Mouse (Mus musculus) C2C12 (cell line): ENCODE measurements around the gene Zbtb32.

Experiments
- CTCF ChIP-seq: IDR thresholded peaks from one replicate; pipeline ENCODE4 v1.5.1; 2011; ENCODE audit not compliant: control insufficient read depth, insufficient read depth, insufficient read length
- MAX ChIP-seq: IDR thresholded peaks from one replicate; pipeline ENCODE4 v1.6.1; 2011; ENCODE audit warnings: mild to moderate bottlenecking, control low read depth

- no peak for TF ChIP-seq CTCF
- no peak for TF ChIP-seq MAX
These were observed 14.9 kb upstream of the Zbtb32 start for GRCm38 (mm10) chr7:30613529-30614112.
